Comparison of ENCODE assay signal across 8 mouse cellular contexts in the genomic region with DNA sequence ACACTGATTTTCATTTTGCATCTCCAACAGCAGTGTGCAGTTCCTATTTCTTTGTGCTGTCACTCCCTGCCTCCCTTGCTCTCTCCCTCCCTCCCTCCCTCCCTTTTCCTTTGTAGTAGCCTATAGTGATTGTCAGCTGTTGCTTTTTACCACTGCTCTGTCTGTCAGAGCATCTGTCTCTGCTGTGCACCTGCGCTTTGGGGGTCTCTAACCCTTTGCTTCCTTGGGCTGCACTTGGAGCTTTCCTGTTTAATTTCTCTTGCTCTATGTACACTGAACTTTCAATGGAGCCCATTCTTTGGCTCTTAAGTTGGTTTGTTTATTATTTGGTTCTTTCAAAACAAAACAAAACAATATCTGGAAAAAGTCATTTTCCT.
DNase-seq lines count a peak whose midpoint lies in the region; ATAC-seq lines count a peak whose summit lies in the region.

No protein-coding gene starts in this region.

- H3K4me2 ChIP-seq in midbrain, embryonic 11.5 days: no peak overlapping the region

- H3K27ac ChIP-seq in midbrain, embryonic 11.5 days (ENCODE audit: low read depth, low read length): peak overlapping the region; percentile 45

- H3K36me3 ChIP-seq in megakaryocyte, embryonic 14.5 days (replicated peaks; ENCODE audit: low read length): peaks cover 23% of the 10 kb centered on the region
- H3K36me3 ChIP-seq in midbrain, embryonic 11.5 days (ENCODE audit: control insufficient read depth, insufficient read depth, low read length): peaks cover 5% of the 10 kb centered on the region; the same call in 1 of the 2 replicates

- 42% methylated on average over 1 of the region's 1 CpGs for WGBS in midbrain, embryonic 11.5 days

- peak; percentile 22 for DNase-seq in embryo, embryonic 11 days
- no peak for DNase-seq in embryo, embryonic 10 days (ENCODE audit: low spot score)
- peak; percentile 90 for DNase-seq in midbrain, embryonic 11.5 days (ENCODE audit: low spot score, missing footprints)
- peak; percentile 36 for DNase-seq in thymus, postnatal 4 days
- DNase-seq in spleen, postnatal 4 days (ENCODE audit: low spot score in 2 of 2): no peak
- no peak for DNase-seq in testis, postnatal 14 days (ENCODE audit: low spot score)

- no peak overlapping the region for H3K9ac ChIP-seq in midbrain, embryonic 11.5 days (ENCODE audit: low read length)

- no peaks in the 10 kb centered on the region for H3K9me3 ChIP-seq in megakaryocyte, embryonic 14.5 days
- no peaks in the 10 kb centered on the region for H3K9me3 ChIP-seq in midbrain, embryonic 11.5 days (ENCODE audit: control insufficient read depth, low read length)

- peak overlapping the region; percentile 56 for H3K4me3 ChIP-seq in megakaryocyte, embryonic 14.5 days (replicated peaks)
- no peak overlapping the region for H3K4me3 ChIP-seq in midbrain, embryonic 11.5 days (ENCODE audit: low read depth, low read length)

- H3K4me1 ChIP-seq in megakaryocyte, embryonic 14.5 days: peaks cover 52% of the 10 kb centered on the region
- peaks cover 28% of the 10 kb centered on the region for H3K4me1 ChIP-seq in midbrain, embryonic 11.5 days (ENCODE audit: control insufficient read depth, insufficient read depth, low read length)

- no peak for ATAC-seq in megakaryocyte, adult 5-6 weeks (ENCODE audit: poor library complexity, severe bottlenecking)
- no peak for ATAC-seq in midbrain, embryonic 11.5 days (ENCODE audit: low FRiP score)

- no peaks in the 10 kb centered on the region for H3K27me3 ChIP-seq in megakaryocyte, embryonic 14.5 days (replicated peaks)
- no peaks in the 10 kb centered on the region for H3K27me3 ChIP-seq in midbrain, embryonic 11.5 days (ENCODE audit: control insufficient read depth, insufficient read depth, low read length)

Comparison
In these comparisons a context has a peak if more than half of its experiments do, and no peak if none do; other contexts are left out.
1. DNase-seq: peak in embryo, embryonic 11 days (single experiment), midbrain, embryonic 11.5 days (single experiment) and thymus, postnatal 4 days (single experiment); none in embryo, embryonic 10 days (single experiment), spleen, postnatal 4 days (0 of 2) and testis, postnatal 14 days (single experiment).